Mouse (Mus musculus): ENCODE data around the gene Nkx2-5. TPM values are rescaled to one million over a fixed set of nuclear protein-coding genes. Genes with fewer than 3 reads are reported as not detected.

Gene Nkx2-5
- polyA plus RNA-seq, 1 experiment from 2014 or later = 0.39 TPM

GRCm38 (mm10) chr17:26793068-26793765 lies 51.6 kb downstream of the Nkx2-5 start:
- 78% methylated on average over 5 of the region's 5 CpGs for WGBS
- H3K9ac ChIP-seq = no peak overlapping the region
- no peak overlapping the region for H3K4me3 ChIP-seq
- no peaks in the 10 kb centered on the region for H3K27me3 ChIP-seq
- peaks cover 53% of the 10 kb centered on the region for H3K36me3 ChIP-seq
- no peaks in the 10 kb centered on the region for H3K4me1 ChIP-seq
- H3K9me3 ChIP-seq = no peaks in the 10 kb centered on the region
- no peak overlapping the region for H3K4me2 ChIP-seq
- ATAC-seq (ENCODE audit: insufficient number of reproducible peaks, insufficient read depth, low FRiP score, low TSS enrichment, low read depth) = no peak
- no peak overlapping the region for H3K27ac ChIP-seq

GRCm38 (mm10) chr17:26792096-26792495 lies 52.7 kb downstream of the Nkx2-5 start:
- Histone ChIP-seq H3K27me3 (no peaks in the 10 kb centered on the region), H3K9me3 (no peaks in the 10 kb centered on the region), H3K4me2 (no peak overlapping the region), H3K36me3 (peaks cover 60% of the 10 kb centered on the region), H3K9ac (no peak overlapping the region), H3K4me3 (no peak overlapping the region), H3K4me1 (no peaks in the 10 kb centered on the region), H3K27ac (no peak overlapping the region)
- WGBS = 89% methylated on average over 15 of the region's 15 CpGs
- no peak for ATAC-seq (ENCODE audit: insufficient number of reproducible peaks, insufficient read depth, low FRiP score, low TSS enrichment, low read depth)

GRCm38 (mm10) chr17:26791580-26791979 lies 53.2 kb downstream of the Nkx2-5 start:
- ATAC-seq (ENCODE audit: insufficient number of reproducible peaks, insufficient read depth, low FRiP score, low TSS enrichment, low read depth) = no peak
- 86% methylated on average over 7 of the region's 7 CpGs for WGBS
- H3K27me3 ChIP-seq = no peaks in the 10 kb centered on the region

GRCm38 (mm10) chr17:26790269-26791214 lies 54.3 kb downstream of the Nkx2-5 start:
- H3K4me1 ChIP-seq = no peaks in the 10 kb centered on the region
- ATAC-seq (ENCODE audit: insufficient number of reproducible peaks, insufficient read depth, low FRiP score, low TSS enrichment, low read depth) = no peak
- H3K36me3 ChIP-seq = peaks cover 73% of the 10 kb centered on the region
- H3K4me3 ChIP-seq = no peak overlapping the region
- H3K27ac ChIP-seq = no peak overlapping the region
- no peak overlapping the region for H3K9ac ChIP-seq
- no peaks in the 10 kb centered on the region for H3K9me3 ChIP-seq
- H3K4me2 ChIP-seq = no peak overlapping the region
- 84% methylated on average over 11 of the region's 11 CpGs for WGBS
- no peaks in the 10 kb centered on the region for H3K27me3 ChIP-seq

More at GRCm38 (mm10) chr17:26791580-26791979, 53.2 kb downstream of the Nkx2-5 start:
- Histone ChIP-seq H3K4me2 (no peak overlapping the region), H3K9ac (no peak overlapping the region), H3K27ac (no peak overlapping the region), H3K36me3 (peaks cover 65% of the 10 kb centered on the region), H3K4me1 (no peaks in the 10 kb centered on the region), H3K4me3 (no peak overlapping the region), H3K9me3 (no peaks in the 10 kb centered on the region)

GRCm38 (mm10) chr17:26789460-26790268 lies 55.1 kb downstream of the Nkx2-5 start:
- Histone ChIP-seq H3K4me3 (no peak overlapping the region), H3K4me2 (no peak overlapping the region), H3K9ac (no peak overlapping the region), H3K36me3 (peaks cover 82% of the 10 kb centered on the region), H3K9me3 (no peaks in the 10 kb centered on the region), H3K27me3 (no peaks in the 10 kb centered on the region), H3K4me1 (no peaks in the 10 kb centered on the region), H3K27ac (no peak overlapping the region)
- WGBS = 90% methylated on average over 8 of the region's 8 CpGs
- no peak for ATAC-seq (ENCODE audit: insufficient number of reproducible peaks, insufficient read depth, low FRiP score, low TSS enrichment, low read depth)

- Histone ChIP-seq H3K4me2 (no peak overlapping the region), H3K4me3 (no peak overlapping the region), H3K27ac (no peak overlapping the region), H3K27me3 (no peaks in the 10 kb centered on the region), H3K4me1 (no peaks in the 10 kb centered on the region), H3K9ac (no peak overlapping the region), H3K36me3 (peaks cover 88% of the 10 kb centered on the region), H3K9me3 (no peaks in the 10 kb centered on the region)
- no peak for ATAC-seq (ENCODE audit: insufficient number of reproducible peaks, insufficient read depth, low FRiP score, low TSS enrichment, low read depth)
- WGBS = 87% methylated on average over 8 of the region's 8 CpGs
Measured at GRCm38 (mm10) chr17:26788986-26789385, 55.8 kb downstream of the Nkx2-5 start.

Other genes starting within 250 kb of the Nkx2-5 start
- 180 and 202 TPM in 2 replicates for gene Atp6v0e, start 181.8 kb downstream of the Nkx2-5 start, polyA plus RNA-seq (2015; fragmentation: Nextera tagmentation; extraction: Ambion mirVana)
- gene Crebrf, start 129.4 kb downstream of the Nkx2-5 start, polyA plus RNA-seq (2015; fragmentation: Nextera tagmentation; extraction: Ambion mirVana) = 8.1 and 8.2 TPM in 2 replicates
- gene Bnip1, start 63.9 kb downstream of the Nkx2-5 start, polyA plus RNA-seq (2015; fragmentation: Nextera tagmentation; extraction: Ambion mirVana) = 52.3 and 64.3 TPM in 2 replicates
- gene Kifc5b, start 72.1 kb upstream of the Nkx2-5 start, polyA plus RNA-seq (2015; fragmentation: Nextera tagmentation; extraction: Ambion mirVana) = 8.9 and 10.2 TPM in 2 replicates
- gene Phf1, start 88.0 kb upstream of the Nkx2-5 start, polyA plus RNA-seq (2015; fragmentation: Nextera tagmentation; extraction: Ambion mirVana) = 12.7 and 15.4 TPM in 2 replicates
- 162 and 180 TPM in 2 replicates for gene Cuta, start 94.6 kb upstream of the Nkx2-5 start, polyA plus RNA-seq (2015; fragmentation: Nextera tagmentation; extraction: Ambion mirVana)
- gene Syngap1, start 96.2 kb upstream of the Nkx2-5 start, polyA plus RNA-seq (2015; fragmentation: Nextera tagmentation; extraction: Ambion mirVana) = 3.4 and 3.7 TPM in 2 replicates
- gene Zbtb9, start 128.2 kb upstream of the Nkx2-5 start, polyA plus RNA-seq (2015; fragmentation: Nextera tagmentation; extraction: Ambion mirVana) = 16.0 and 16.1 TPM in 2 replicates
- 4.6 and 5.7 TPM in 2 replicates for gene Bak1, start 184.0 kb upstream of the Nkx2-5 start, polyA plus RNA-seq (2015; fragmentation: Nextera tagmentation; extraction: Ambion mirVana)
- gene Itpr3, start 212.3 kb upstream of the Nkx2-5 start, polyA plus RNA-seq (2015; fragmentation: Nextera tagmentation; extraction: Ambion mirVana) = 3.8 and 4.0 TPM in 2 replicates

Measured in embryonic facial prominence, embryonic 13.5 days (tissue).